23 mouse cellular contexts compared by ENCODE assay signal in the genomic region with DNA sequence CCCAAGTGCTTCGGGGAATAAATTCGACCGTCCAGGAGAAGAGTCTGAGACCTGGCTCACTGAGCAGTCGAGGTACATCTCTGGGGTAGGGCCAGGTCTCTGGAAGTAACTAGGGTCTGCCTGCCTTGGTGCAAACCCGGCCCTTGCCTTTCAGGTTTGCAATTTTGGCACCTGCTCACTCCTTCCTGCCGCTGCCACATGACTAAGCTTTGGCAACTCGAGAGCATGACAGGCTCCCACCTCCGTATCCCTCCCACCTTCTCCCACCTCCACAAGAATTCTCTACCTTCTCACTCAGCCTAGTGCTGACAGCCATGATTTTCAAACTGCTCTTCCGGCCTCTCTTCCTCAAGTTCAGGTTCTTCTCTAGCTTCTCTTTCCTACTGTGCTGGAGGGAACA.
DNase-seq lines count a peak whose midpoint lies in the region; ATAC-seq and TF ChIP-seq lines count a peak whose summit lies in the region.
"Had no signal": no experiment of that assay in that cellular context is flagged by ENCODE, and none has a peak within 500 bp of the region (broad histone marks: within the 10 kb centered on the region; RNA-seq: fewer than 3 reads in every experiment).

No protein-coding gene starts in this region.

- no peak for ATAC-seq in forebrain, embryonic 11.5 days (replicated peaks; ENCODE audit: low FRiP score)
- ATAC-seq: forebrain, embryonic 16.5 days had no signal

- H3K27me3 ChIP-seq in forebrain, embryonic 11.5 days (ENCODE audit: control insufficient read depth, insufficient read depth, low read length): no peaks in the 10 kb centered on the region
- H3K27me3 ChIP-seq: embryonic facial prominence, embryonic 12.5 days; forebrain, embryonic 12.5 days; heart, embryonic 15.5 days had no signal

- H3K4me3 ChIP-seq in cortical plate, adult 2 months (ENCODE audit: insufficient read depth, low read length): peak overlapping the region; percentile 15
- H3K4me3 ChIP-seq in left cerebral cortex, adult 2 months: no peak overlapping the region
- H3K4me3 ChIP-seq in gastrocnemius, adult 2 months: no peak overlapping the region
- no peak overlapping the region for H3K4me3 ChIP-seq in forebrain, embryonic 11.5 days (ENCODE audit: low read depth, low read length)
- H3K4me3 ChIP-seq: embryonic facial prominence, embryonic 12.5 days; forebrain, embryonic 12.5 days; heart, adult 2 months; heart, embryonic 15.5 days; hindbrain, embryonic 10.5 days had no signal

- peak; percentile 76 for DNase-seq in heart, adult 11 months
- no peak for DNase-seq in heart, postnatal 25 days (ENCODE audit: low spot score)
- peak; percentile 84 for DNase-seq in right cerebral cortex, adult 18-20 months
- no peak for DNase-seq in right cerebral cortex, postnatal 14 days
- DNase-seq in left cerebral cortex, adult 2 months (ENCODE audit: extremely low spot score in 1 of 2, low spot score in 2 of 2): peak; percentile 51 to 54
- no peak for DNase-seq in gastrocnemius, adult 2 months
- no peak for DNase-seq in forebrain, embryonic 11.5 days (ENCODE audit: low spot score)
- DNase-seq: adrenal gland, adult 2 months; adrenal gland, postnatal 25 days; cerebellum, adult 2 months; cerebellum, postnatal 10 days; embryo, embryonic 11 days; gastrocnemius, postnatal 36 days; heart, adult 2 months; heart, postnatal 14 days had no signal

- no peak for TF ChIP-seq CTCF in cortical plate, adult 2 months (IDR thresholded peaks at IDR 0.05; ENCODE audit: extremely low read depth, insufficient read depth, low read length)
- TF ChIP-seq CTCF in left cerebral cortex, adult 2 months (IDR thresholded peaks at IDR 0.05): no peak
- TF ChIP-seq CTCF in gastrocnemius, adult 2 months (IDR thresholded peaks at IDR 0.05): no peak

- no peaks in the 10 kb centered on the region for H3K36me3 ChIP-seq in forebrain, embryonic 11.5 days (ENCODE audit: control insufficient read depth, insufficient read depth, low read length)
- H3K36me3 ChIP-seq: embryonic facial prominence, embryonic 12.5 days; forebrain, embryonic 12.5 days; heart, embryonic 15.5 days; hindbrain, embryonic 10.5 days had no signal

- intact Hi-C loops in heart, postnatal 25 days (cut with DNase I): no loop called here
- intact Hi-C loops in left cerebral cortex, adult 2 months (cut with DNase I): no loop called here
- intact Hi-C loops in gastrocnemius, adult 2 months (cut with DNase I): no loop called here

- WGBS in forebrain, embryonic 11.5 days: 87% methylated on average over 9 of the region's 9 CpGs

- H3K9ac ChIP-seq in forebrain, embryonic 11.5 days (ENCODE audit: low read length): no peak overlapping the region
- H3K9ac ChIP-seq: embryonic facial prominence, embryonic 12.5 days; forebrain, embryonic 12.5 days; heart, embryonic 15.5 days; hindbrain, embryonic 14.5 days had no signal

- no peak for TF ChIP-seq POLR2A in cortical plate, adult 2 months (IDR thresholded peaks at IDR 0.05; ENCODE audit: extremely low read depth, insufficient read depth, low read length)

- H3K27ac ChIP-seq in cortical plate, adult 2 months (ENCODE audit: insufficient read depth, low read length): peak overlapping the region; percentile 57
- H3K27ac ChIP-seq in left cerebral cortex, adult 2 months: peak overlapping the region; percentile 70
- no peak overlapping the region for H3K27ac ChIP-seq in gastrocnemius, adult 2 months
- no peak overlapping the region for H3K27ac ChIP-seq in forebrain, embryonic 11.5 days (ENCODE audit: low read depth, low read length)
- H3K27ac ChIP-seq: embryonic facial prominence, embryonic 12.5 days; forebrain, embryonic 12.5 days; heart, adult 2 months; heart, embryonic 15.5 days; hindbrain, embryonic 10.5 days; hindbrain, embryonic 14.5 days had no signal

- peaks cover 9% of the 10 kb centered on the region for H3K4me1 ChIP-seq in cortical plate, adult 2 months (ENCODE audit: control insufficient read depth, insufficient read depth, low read length)
- H3K4me1 ChIP-seq in forebrain, embryonic 11.5 days (replicated peaks; ENCODE audit: control insufficient read depth, insufficient read depth, low read length): no peaks in the 10 kb centered on the region
- H3K4me1 ChIP-seq: forebrain, embryonic 12.5 days had no signal

- no peak overlapping the region for H3K4me2 ChIP-seq in forebrain, embryonic 11.5 days (ENCODE audit: low read depth, low read length, severe bottlenecking)
- H3K4me2 ChIP-seq: embryonic facial prominence, embryonic 12.5 days; forebrain, embryonic 12.5 days; heart, embryonic 11.5 days; heart, embryonic 15.5 days; hindbrain, embryonic 14.5 days had no signal

- no peaks in the 10 kb centered on the region; the same call in 1 of the 2 replicates for H3K9me3 ChIP-seq in forebrain, embryonic 11.5 days (ENCODE audit: control insufficient read depth, low read length)
- H3K9me3 ChIP-seq: embryonic facial prominence, embryonic 12.5 days; forebrain, embryonic 12.5 days; heart, embryonic 15.5 days had no signal

Comparison
In these comparisons a context has a peak if more than half of its experiments do, and no peak if none do; other contexts are left out.
1. DNase-seq: peak in heart, adult 11 months (single experiment), right cerebral cortex, adult 18-20 months (single experiment) and left cerebral cortex, adult 2 months (2 of 2); none in heart, postnatal 25 days (single experiment), right cerebral cortex, postnatal 14 days (single experiment), gastrocnemius, adult 2 months (single experiment) and forebrain, embryonic 11.5 days (single experiment).
2. H3K27ac ChIP-seq: peak in cortical plate, adult 2 months (single experiment) and left cerebral cortex, adult 2 months (single experiment); none in gastrocnemius, adult 2 months (single experiment) and forebrain, embryonic 11.5 days (single experiment).